Mouse (Mus musculus) A20 (cell line): ENCODE data around the gene Vps35l.

ENCODE experiments used
- DNase-seq: peaks from one replicate; pipeline ENCODE4 v3.0.0-alpha.2; 2011; ENCODE audit warnings: low read depth, low spot score

Gene Vps35l

GRCm38 (mm10) chr7:118879466-118880029 is 139.5 kb downstream of the Vps35l start:
- no peak for DNase-seq

- no peak for DNase-seq
Measured at GRCm38 (mm10) chr7:118883957-118884356, 143.9 kb downstream of the Vps35l start.

- no peak for DNase-seq
Measured at GRCm38 (mm10) chr7:118884969-118885368, 144.9 kb downstream of the Vps35l start.

- no peak for DNase-seq
Measured at GRCm38 (mm10) chr7:118887303-118888055, 147.5 kb downstream of the Vps35l start.

DNA sequence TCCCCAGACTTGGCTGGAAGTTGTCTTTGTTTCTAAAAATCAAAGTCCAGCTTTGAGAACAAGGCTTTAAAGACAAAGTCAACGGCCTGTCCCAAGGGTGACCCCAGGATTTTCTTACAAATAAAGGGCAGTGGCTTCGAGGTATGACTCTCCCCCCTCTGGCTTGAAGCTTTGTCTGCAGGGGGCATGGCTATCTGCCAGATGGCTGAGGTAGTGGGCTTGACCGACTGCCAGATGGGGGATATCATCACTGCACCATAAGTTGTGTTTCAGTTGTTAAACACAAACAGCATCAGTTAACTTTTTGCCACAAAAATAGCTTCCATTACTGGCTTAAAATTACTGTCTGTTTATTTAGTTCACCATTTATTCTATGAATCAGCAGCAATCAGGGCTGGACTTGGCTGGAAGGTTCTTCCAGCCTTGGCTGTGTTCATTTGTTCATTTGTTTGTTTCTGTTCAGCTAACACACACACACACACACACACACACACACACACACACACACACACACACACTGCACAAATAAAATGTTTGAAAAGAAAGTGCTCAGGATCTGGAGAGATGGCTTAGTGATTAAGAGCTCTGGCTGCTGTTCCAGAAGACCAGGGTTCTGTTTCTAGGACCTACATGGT is 149.1 kb downstream of the Vps35l start:
- DNase-seq: no peak
